Mouse (Mus musculus): ENCODE measurements around the gene Fahd2a. TPM values are rescaled to one million over a fixed set of nuclear protein-coding genes. Genes with fewer than 3 reads are reported as not detected.

Gene Fahd2a
- polyA plus RNA-seq, 1 experiment = 5.9 TPM

GRCm38 (mm10) chr2:127390352-127390751 is 54.0 kb downstream of the Fahd2a start:
- Histone ChIP-seq H3K27me3 (ENCODE audit: control insufficient read depth, insufficient read depth, insufficient read length) (peaks cover 16% of the 10 kb centered on the region), H3ac (ENCODE audit: control insufficient read depth, insufficient read length) (no peak overlapping the region)

GRCm38 (mm10) chr2:127387521-127387920 is 56.8 kb downstream of the Fahd2a start:
- Histone ChIP-seq H3K27me3 (ENCODE audit: control insufficient read depth, insufficient read depth, insufficient read length) (peaks cover 9% of the 10 kb centered on the region), H3K79me2 (ENCODE audit: control insufficient read depth, insufficient read depth) (no peaks in the 10 kb centered on the region), H3K36me3 (ENCODE audit: control insufficient read depth, insufficient read depth) (no peaks in the 10 kb centered on the region), H3ac (ENCODE audit: control insufficient read depth, insufficient read length) (no peak overlapping the region), H3K4me2 (ENCODE audit: low read depth) (no peak overlapping the region), H3K4me3 (no peak overlapping the region)
- TF ChIP-seq CEBPB (IDR thresholded peaks at IDR 0.05; ENCODE audit: insufficient read depth, poor library complexity, severe bottlenecking) = no peak
- no peak for TF ChIP-seq MYOG (IDR thresholded peaks at IDR 0.05; ENCODE audit: control insufficient read depth in 1 of 3, insufficient read depth in 1 of 3, insufficient read length in 2 of 3, low read depth in 2 of 3)
- no peak for TF ChIP-seq REST (IDR thresholded peaks at IDR 0.05; ENCODE audit: insufficient read depth, insufficient read length)
- no peak for TF ChIP-seq MYOD1 (IDR thresholded peaks at IDR 0.05; ENCODE audit: control insufficient read depth in 1 of 3, insufficient read length in 2 of 3, low read depth in 2 of 3)
- no peak for TF ChIP-seq USF1 (IDR thresholded peaks at IDR 0.05; ENCODE audit: low read depth)

More at GRCm38 (mm10) chr2:127390352-127390751, 54.0 kb downstream of the Fahd2a start:
- Histone ChIP-seq H3K79me2 (ENCODE audit: control insufficient read depth, insufficient read depth) (no peaks in the 10 kb centered on the region), H3K4me2 (ENCODE audit: low read depth) (no peak overlapping the region), H3K36me3 (ENCODE audit: control insufficient read depth, insufficient read depth) (no peaks in the 10 kb centered on the region), H3K4me3 (no peak overlapping the region)
- TF ChIP-seq USF1 (IDR thresholded peaks at IDR 0.05; ENCODE audit: low read depth) (no peak), REST (IDR thresholded peaks at IDR 0.05; ENCODE audit: insufficient read depth, insufficient read length) (no peak)

Other genes starting within 250 kb of the Fahd2a start
- 1.1 TPM for gene 1810024B03Rik, start 236.3 kb downstream of the Fahd2a start, polyA plus RNA-seq (2012; fragmentation: generic; extraction: Trizol)
- 41.2 TPM for gene Snrnp200, start 236.2 kb downstream of the Fahd2a start, polyA plus RNA-seq (2012; fragmentation: generic; extraction: Trizol)
- gene Ciao1, start 196.7 kb downstream of the Fahd2a start, polyA plus RNA-seq (2012; fragmentation: generic; extraction: Trizol) = 53.9 TPM
- 23.0 TPM for gene Tmem127, start 196.7 kb downstream of the Fahd2a start, polyA plus RNA-seq (2012; fragmentation: generic; extraction: Trizol)
- 25.9 TPM for gene Stard7, start 174.3 kb downstream of the Fahd2a start, polyA plus RNA-seq (2012; fragmentation: generic; extraction: Trizol)
- 4.5 TPM for gene Dusp2, start 108.4 kb downstream of the Fahd2a start, polyA plus RNA-seq (2012; fragmentation: generic; extraction: Trizol)
- 0.01 TPM for gene Astl, start 105.9 kb downstream of the Fahd2a start, polyA plus RNA-seq (2012; fragmentation: generic; extraction: Trizol)
- gene Adra2b, start 81.4 kb downstream of the Fahd2a start, polyA plus RNA-seq (2012; fragmentation: generic; extraction: Trizol) = not detected
- not detected for gene Gpat2, start 19.4 kb downstream of the Fahd2a start, polyA plus RNA-seq (2012; fragmentation: generic; extraction: Trizol)
- 0.28 TPM for gene Kcnip3, start 77.5 kb upstream of the Fahd2a start, polyA plus RNA-seq (2012; fragmentation: generic; extraction: Trizol)
- not detected for gene Prom2, start 96.9 kb upstream of the Fahd2a start, polyA plus RNA-seq (2012; fragmentation: generic; extraction: Trizol)
- 1.4 TPM for gene Zfp661, start 142.5 kb upstream of the Fahd2a start, polyA plus RNA-seq (2012; fragmentation: generic; extraction: Trizol)
- gene Mrps5, start 142.7 kb upstream of the Fahd2a start, polyA plus RNA-seq (2012; fragmentation: generic; extraction: Trizol) = 72.0 TPM
- gene Mal, start 212.1 kb upstream of the Fahd2a start, polyA plus RNA-seq (2012; fragmentation: generic; extraction: Trizol) = 0.05 TPM

Data from myocyte (in vitro differentiated cells).